Mouse (Mus musculus): ENCODE data around the gene Cd72.

DNA sequence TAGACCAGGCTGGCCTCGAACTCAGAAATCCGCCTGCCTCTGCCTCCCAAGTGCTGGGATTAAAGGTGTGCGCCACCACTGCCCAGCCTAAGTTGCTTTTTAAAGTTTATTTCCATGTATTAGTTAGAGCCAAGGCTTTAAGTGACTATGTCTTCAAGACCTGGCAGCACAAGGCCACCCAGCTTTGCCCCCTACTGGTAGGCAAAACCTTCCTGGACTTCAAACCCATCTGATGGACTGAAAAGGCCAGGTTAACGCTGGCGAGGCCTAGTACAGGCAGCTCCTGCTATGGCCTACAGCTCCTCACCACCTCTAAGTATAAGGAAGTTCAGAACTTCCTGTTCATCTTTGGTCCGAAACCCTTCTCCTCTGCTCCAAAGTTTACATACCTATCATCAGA, 22.2 kb upstream of the Cd72 start:
- peak; percentile 10 for TF ChIP-seq CTCF (IDR thresholded peaks at IDR 0.05; ENCODE audit: control insufficient read depth, insufficient read depth, insufficient read length)
- TF ChIP-seq USF1 (IDR thresholded peaks at IDR 0.05; ENCODE audit: low read depth) = no peak
